Mouse (Mus musculus) thymus, adult 2 months (tissue): ENCODE measurements around the gene Gm6408. TPM values are rescaled to one million over a fixed set of nuclear protein-coding genes. Genes with fewer than 3 reads are reported as not detected.

ENCODE experiments used
- polyA plus RNA-seq: library from polyadenylated mRNA; depleted of rRNA; stranded (reverse); fragments of >200 nt; gene quantifications from 2 replicates; pipeline ENCODE4 v1.2.3, GENCODE M21; 2012; rRNA removed

Gene Gm6408
- polyA plus RNA-seq, 1 experiment: not detected

Other genes starting within 250 kb of the Gm6408 start
- 0.73 and 0.97 TPM in 2 replicates for gene Wasf3, start 97.0 kb upstream of the Gm6408 start, polyA plus RNA-seq
- gene Gm6370, start 9.4 kb downstream of the Gm6408 start, polyA plus RNA-seq: not detected in 2 replicates
- not detected in 2 replicates for gene 4930449I24Rik, start 20.4 kb downstream of the Gm6408 start, polyA plus RNA-seq
- not detected in 2 replicates for gene Gm3402, start 32.2 kb downstream of the Gm6408 start, polyA plus RNA-seq
- not detected in 2 replicates for gene Gm3404, start 43.8 kb downstream of the Gm6408 start, polyA plus RNA-seq
- not detected in 2 replicates for gene Gm3409, start 55.7 kb downstream of the Gm6408 start, polyA plus RNA-seq
- gene Gm3415, start 74.2 kb downstream of the Gm6408 start, polyA plus RNA-seq: not detected in 2 replicates
- gene Gpr12, start 103.3 kb downstream of the Gm6408 start, polyA plus RNA-seq: 0.08 and 0.60 TPM in 2 replicates